Mouse (Mus musculus): ENCODE data around the gene Farp1. TPM values are rescaled to one million over a fixed set of nuclear protein-coding genes. Genes with fewer than 3 reads are reported as not detected.

The Farp1 gene
- polyA plus RNA-seq, 1 experiment from 2014 or later: 42.8 TPM

DNA sequence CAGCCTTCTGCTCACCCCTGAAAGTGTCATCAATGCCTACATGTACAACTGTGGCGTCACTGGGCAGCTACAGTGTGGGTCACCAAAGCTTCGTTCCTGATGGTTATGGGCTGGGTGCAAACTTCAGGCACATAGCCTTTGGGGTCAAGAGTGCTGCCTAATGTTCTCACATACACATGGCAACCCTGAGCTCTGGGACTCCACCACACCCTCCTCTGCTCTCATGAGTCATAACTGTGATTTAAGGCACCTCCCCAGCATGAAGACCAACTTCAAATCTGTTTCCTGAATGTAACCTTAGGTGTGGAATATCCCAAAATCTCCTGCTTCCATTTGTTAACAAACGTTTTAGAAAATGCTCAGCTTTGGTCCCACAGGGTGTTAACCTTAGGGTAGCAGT lies 257.4 kb downstream of the Farp1 start:
- H3K27ac ChIP-seq (replicated peaks; ENCODE audit: low read depth, low read length): no peak overlapping the region
- H3K9ac ChIP-seq (replicated peaks; ENCODE audit: low read length): no peak overlapping the region
- no peak overlapping the region for H3K4me3 ChIP-seq (replicated peaks; ENCODE audit: low read depth, low read length)
- ATAC-seq (ENCODE audit: low FRiP score, low TSS enrichment) (no peak), DNase-seq (no peak)
- H3K9me3 ChIP-seq (ENCODE audit: control insufficient read depth, low read length): no peaks in the 10 kb centered on the region
- no peak overlapping the region for H3K4me2 ChIP-seq (ENCODE audit: low read length)
- H3K4me1 ChIP-seq (ENCODE audit: control insufficient read depth, insufficient read depth, low read length): no peaks in the 10 kb centered on the region
- 94% methylated on average over 3 of the region's 3 CpGs for WGBS
- peaks cover 26% of the 10 kb centered on the region; the same call in 1 of the 2 replicates for H3K36me3 ChIP-seq (ENCODE audit: control insufficient read depth, insufficient read depth, low read length)
- no peaks in the 10 kb centered on the region for H3K27me3 ChIP-seq (ENCODE audit: control insufficient read depth, insufficient read depth, low read length)

DNA sequence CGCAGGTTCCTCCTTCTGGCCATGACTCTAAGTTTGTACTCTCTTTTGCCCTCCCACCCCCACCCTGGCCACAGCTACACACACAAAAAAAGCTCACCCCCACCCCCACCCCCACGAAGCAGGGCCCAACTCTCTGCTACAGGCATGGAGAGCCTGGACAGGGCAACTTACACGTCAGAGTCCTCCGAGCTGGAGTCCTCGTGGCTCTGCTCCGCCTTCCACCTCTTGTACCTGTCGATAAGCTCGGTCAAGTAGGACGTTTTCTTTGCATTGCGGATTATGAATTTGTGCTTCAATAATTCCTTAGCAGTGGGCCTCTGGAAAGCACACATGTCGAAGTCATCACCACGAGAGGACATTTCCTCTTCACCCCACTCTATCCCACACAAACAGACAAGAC lies 259.5 kb downstream of the Farp1 start:
- no peak overlapping the region for H3K4me3 ChIP-seq (replicated peaks; ENCODE audit: low read depth, low read length)
- H3K4me2 ChIP-seq (ENCODE audit: low read length): no peak overlapping the region
- no peak overlapping the region for H3K27ac ChIP-seq (replicated peaks; ENCODE audit: low read depth, low read length)
- no peak for ATAC-seq (ENCODE audit: low FRiP score, low TSS enrichment)
- 89% methylated on average over 12 of the region's 12 CpGs for WGBS
- peaks cover 28% of the 10 kb centered on the region; the same call in 1 of the 2 replicates for H3K36me3 ChIP-seq (ENCODE audit: control insufficient read depth, insufficient read depth, low read length)
- no peak overlapping the region for H3K9ac ChIP-seq (replicated peaks; ENCODE audit: low read length)
- no peak for DNase-seq
- H3K4me1 ChIP-seq (ENCODE audit: control insufficient read depth, insufficient read depth, low read length): no peaks in the 10 kb centered on the region
- H3K27me3 ChIP-seq (ENCODE audit: control insufficient read depth, insufficient read depth, low read length): no peaks in the 10 kb centered on the region
- H3K9me3 ChIP-seq (ENCODE audit: control insufficient read depth, low read length): no peaks in the 10 kb centered on the region

DNA sequence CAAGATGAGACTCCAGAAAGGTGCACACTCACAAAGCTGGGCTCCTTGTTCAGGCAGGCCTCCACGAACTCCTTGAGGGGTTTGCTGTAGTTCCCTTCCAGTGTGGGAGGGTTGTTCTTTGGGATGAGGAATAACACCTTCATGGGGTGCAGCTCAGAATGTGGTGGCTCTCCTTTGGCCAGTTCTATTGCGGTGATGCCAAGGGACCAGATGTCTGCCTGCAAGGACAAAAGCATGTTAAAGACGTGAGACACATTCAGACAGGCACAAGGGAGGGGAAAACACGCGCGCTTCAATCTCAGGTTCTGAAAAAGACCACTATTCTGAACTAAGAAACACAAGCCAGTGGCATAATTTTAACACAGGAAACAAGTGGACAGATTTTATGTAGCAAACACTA lies 262.1 kb downstream of the Farp1 start:
- H3K9me3 ChIP-seq (ENCODE audit: control insufficient read depth, low read length): no peaks in the 10 kb centered on the region
- no peaks in the 10 kb centered on the region for H3K27me3 ChIP-seq (ENCODE audit: control insufficient read depth, insufficient read depth, low read length)
- WGBS: 92% methylated on average over 6 of the region's 6 CpGs
- no peak overlapping the region for H3K9ac ChIP-seq (replicated peaks; ENCODE audit: low read length)
- peaks cover 30% of the 10 kb centered on the region; the same call in 1 of the 2 replicates for H3K36me3 ChIP-seq (ENCODE audit: control insufficient read depth, insufficient read depth, low read length)
- H3K4me1 ChIP-seq (ENCODE audit: control insufficient read depth, insufficient read depth, low read length): no peaks in the 10 kb centered on the region
- no peak for ATAC-seq (ENCODE audit: low FRiP score, low TSS enrichment)
- H3K4me3 ChIP-seq (replicated peaks; ENCODE audit: low read depth, low read length): no peak overlapping the region
- DNase-seq: no peak
- no peak overlapping the region for H3K27ac ChIP-seq (replicated peaks; ENCODE audit: low read depth, low read length)
- H3K4me2 ChIP-seq (ENCODE audit: low read length): no peak overlapping the region

DNA sequence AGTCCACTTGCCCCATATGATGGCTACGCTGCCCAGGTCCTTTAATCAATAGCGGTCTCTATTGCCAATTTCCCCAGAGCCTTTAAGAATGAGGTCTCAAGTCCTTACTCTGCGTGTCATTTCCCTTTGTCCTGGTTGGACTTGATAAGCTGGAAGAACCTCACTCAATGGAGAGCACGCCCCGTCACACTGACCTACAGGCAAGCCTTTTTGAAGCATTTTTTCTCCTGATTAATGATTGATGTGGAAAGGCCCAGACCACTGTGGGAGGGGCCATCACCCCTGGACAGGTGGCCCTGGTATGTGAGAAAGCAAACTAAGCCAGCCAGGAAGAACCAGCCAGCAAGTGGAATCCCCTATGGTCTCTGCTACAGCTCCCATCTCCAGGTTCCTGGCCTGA lies 263.5 kb downstream of the Farp1 start:
- H3K4me1 ChIP-seq (ENCODE audit: control insufficient read depth, insufficient read depth, low read length): no peaks in the 10 kb centered on the region
- DNase-seq: no peak
- no peaks in the 10 kb centered on the region for H3K27me3 ChIP-seq (ENCODE audit: control insufficient read depth, insufficient read depth, low read length)
- H3K4me2 ChIP-seq (ENCODE audit: low read length): no peak overlapping the region
- no peak for ATAC-seq (ENCODE audit: low FRiP score, low TSS enrichment)
- no peak overlapping the region for H3K4me3 ChIP-seq (replicated peaks; ENCODE audit: low read depth, low read length)
- H3K9me3 ChIP-seq (ENCODE audit: control insufficient read depth, low read length): no peaks in the 10 kb centered on the region
- H3K9ac ChIP-seq (replicated peaks; ENCODE audit: low read length): no peak overlapping the region
- whole genome bisulfite sequencing: 93% methylated on average over 5 of the region's 5 CpGs
- H3K27ac ChIP-seq (replicated peaks; ENCODE audit: low read depth, low read length): no peak overlapping the region
- H3K36me3 ChIP-seq (ENCODE audit: control insufficient read depth, insufficient read depth, low read length): peaks cover 24% of the 10 kb centered on the region; the same call in 1 of the 2 replicates

DNA sequence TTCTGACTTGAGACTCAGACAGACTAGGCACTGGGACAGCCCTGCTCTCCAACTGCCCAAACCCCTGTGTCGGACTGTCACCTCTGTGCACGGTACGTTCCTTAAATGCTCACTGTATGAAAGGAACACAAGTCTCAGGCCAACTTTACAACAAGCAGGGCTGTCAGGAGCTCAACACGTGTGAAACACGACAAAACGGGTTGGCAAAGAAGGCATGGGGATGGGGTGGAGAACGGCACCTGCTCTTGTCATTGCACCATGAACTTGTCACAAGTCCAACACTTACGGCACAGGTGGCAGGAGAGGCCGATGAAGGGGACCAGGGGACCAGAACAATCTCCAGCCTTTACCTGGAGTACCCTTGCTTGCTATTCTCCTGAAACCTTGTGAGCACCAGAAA lies 264.1 kb downstream of the Farp1 start:
- Histone ChIP-seq H3K4me1 (ENCODE audit: control insufficient read depth, insufficient read depth, low read length) (no peaks in the 10 kb centered on the region), H3K27ac (replicated peaks; ENCODE audit: low read depth, low read length) (no peak overlapping the region), H3K27me3 (ENCODE audit: control insufficient read depth, insufficient read depth, low read length) (no peaks in the 10 kb centered on the region), H3K4me2 (ENCODE audit: low read length) (no peak overlapping the region), H3K9ac (replicated peaks; ENCODE audit: low read length) (no peak overlapping the region), H3K9me3 (ENCODE audit: control insufficient read depth, low read length) (no peaks in the 10 kb centered on the region), H3K4me3 (replicated peaks; ENCODE audit: low read depth, low read length) (no peak overlapping the region), H3K36me3 (ENCODE audit: control insufficient read depth, insufficient read depth, low read length) (peaks cover 24% of the 10 kb centered on the region; the same call in 1 of the 2 replicates)
- 93% methylated on average over 9 of the region's 9 CpGs for WGBS
- DNase-seq: no peak
- no peak for ATAC-seq (ENCODE audit: low FRiP score, low TSS enrichment)

DNA sequence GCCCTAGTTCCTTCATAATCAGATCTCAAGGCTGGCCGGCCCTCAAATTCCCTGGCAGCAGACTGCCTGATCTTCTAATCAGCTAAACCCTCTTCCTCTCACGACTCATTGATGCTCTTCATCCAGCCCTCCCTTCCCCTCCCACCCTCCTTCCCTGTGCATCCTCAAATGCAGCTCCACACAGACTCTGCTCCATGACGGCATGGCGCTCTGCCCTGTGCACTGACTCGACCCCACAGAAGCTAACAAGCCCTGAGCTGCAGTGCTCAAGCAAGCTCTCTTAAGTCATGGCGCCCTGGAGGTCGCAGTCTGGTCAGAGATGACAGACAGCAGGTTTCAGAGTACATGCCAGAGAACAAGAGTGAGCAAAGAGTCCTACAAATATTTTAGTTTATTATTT lies 269.5 kb downstream of the Farp1 start:
- no peaks in the 10 kb centered on the region for H3K4me1 ChIP-seq (ENCODE audit: control insufficient read depth, insufficient read depth, low read length)
- DNase-seq (no peak), ATAC-seq (ENCODE audit: low FRiP score, low TSS enrichment) (no peak)
- H3K9ac ChIP-seq (replicated peaks; ENCODE audit: low read length): no peak overlapping the region
- H3K27ac ChIP-seq (replicated peaks; ENCODE audit: low read depth, low read length): no peak overlapping the region
- 52% methylated on average over 7 of the region's 7 CpGs for WGBS
- H3K36me3 ChIP-seq (ENCODE audit: control insufficient read depth, insufficient read depth, low read length): peaks cover 11% of the 10 kb centered on the region; the same call in 1 of the 2 replicates
- H3K27me3 ChIP-seq (ENCODE audit: control insufficient read depth, insufficient read depth, low read length): no peaks in the 10 kb centered on the region
- H3K4me2 ChIP-seq (ENCODE audit: low read length): no peak overlapping the region
- no peak overlapping the region for H3K4me3 ChIP-seq (replicated peaks; ENCODE audit: low read depth, low read length)
- no peaks in the 10 kb centered on the region for H3K9me3 ChIP-seq (ENCODE audit: control insufficient read depth, low read length)

DNA sequence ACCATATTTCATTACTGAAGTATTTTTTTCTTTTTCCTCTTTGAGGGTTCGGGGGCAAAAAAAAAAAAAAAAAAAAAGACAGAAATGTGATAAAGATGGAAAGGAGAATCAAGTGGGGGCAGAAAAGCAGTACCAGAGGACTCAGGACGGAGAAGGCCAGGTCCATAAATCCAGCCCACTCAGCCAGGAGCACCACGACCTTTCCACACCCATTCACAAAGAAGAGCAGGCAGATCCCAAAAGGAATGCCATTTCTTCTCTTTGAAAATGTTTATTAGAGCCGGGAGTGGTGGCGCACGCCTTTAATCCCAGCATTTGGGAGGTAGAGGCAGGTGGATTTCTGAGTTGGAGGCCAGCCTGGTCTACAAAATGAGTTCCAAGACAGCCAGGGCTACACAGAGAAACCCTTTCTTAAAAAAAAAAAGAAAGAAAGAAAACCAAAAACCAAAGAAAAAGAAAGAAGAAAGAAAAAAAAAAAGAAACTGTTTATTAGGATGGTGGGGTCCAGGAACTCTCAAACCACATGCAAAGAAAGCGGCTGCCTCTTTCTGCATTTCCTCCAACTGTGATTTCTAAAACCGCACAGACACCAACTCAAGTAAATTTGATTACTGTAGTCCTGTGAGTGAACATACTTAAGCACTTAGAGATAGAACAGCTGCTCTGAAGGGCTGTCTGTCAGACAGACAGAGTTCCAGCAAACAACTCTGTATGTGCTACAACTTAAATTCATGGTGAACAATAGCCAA lies 270.5 kb downstream of the Farp1 start:
- Histone ChIP-seq H3K4me3 (replicated peaks; ENCODE audit: low read depth, low read length) (no peak overlapping the region), H3K27ac (replicated peaks; ENCODE audit: low read depth, low read length) (no peak overlapping the region), H3K4me2 (ENCODE audit: low read length) (no peak overlapping the region), H3K36me3 (ENCODE audit: control insufficient read depth, insufficient read depth, low read length) (peaks cover 9% of the 10 kb centered on the region; the same call in 1 of the 2 replicates), H3K4me1 (ENCODE audit: control insufficient read depth, insufficient read depth, low read length) (no peaks in the 10 kb centered on the region), H3K27me3 (ENCODE audit: control insufficient read depth, insufficient read depth, low read length) (no peaks in the 10 kb centered on the region), H3K9me3 (ENCODE audit: control insufficient read depth, low read length) (no peaks in the 10 kb centered on the region), H3K9ac (replicated peaks; ENCODE audit: low read length) (no peak overlapping the region)
- DNase-seq: no peak
- no peak for ATAC-seq (ENCODE audit: low FRiP score, low TSS enrichment)
- 60% methylated on average over 8 of the region's 8 CpGs for WGBS

DNA sequence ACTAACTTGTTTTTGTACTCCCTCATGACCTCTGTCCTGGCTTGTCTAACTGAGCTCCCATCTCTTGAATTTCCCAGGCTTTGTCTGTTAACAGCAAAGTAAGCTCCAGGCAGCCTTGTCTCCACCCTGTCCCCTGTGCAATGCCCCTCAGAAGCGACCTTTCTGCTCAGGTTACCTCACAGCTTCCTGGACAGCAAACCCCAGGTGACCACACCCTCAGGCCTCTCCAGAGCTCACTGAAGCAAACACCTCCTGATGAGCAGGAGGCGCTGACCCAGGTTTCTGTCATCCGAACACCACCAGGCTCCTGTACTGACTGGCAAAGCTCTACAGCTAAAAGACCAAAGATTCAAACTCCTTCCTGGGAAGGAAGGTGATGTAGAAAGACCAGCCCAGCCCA lies 274.9 kb downstream of the Farp1 start:
- Histone ChIP-seq H3K27me3 (ENCODE audit: control insufficient read depth, insufficient read depth, low read length) (no peaks in the 10 kb centered on the region), H3K27ac (replicated peaks; ENCODE audit: low read depth, low read length) (no peak overlapping the region), H3K4me2 (ENCODE audit: low read length) (no peak overlapping the region), H3K36me3 (ENCODE audit: control insufficient read depth, insufficient read depth, low read length) (no peaks in the 10 kb centered on the region), H3K4me1 (ENCODE audit: control insufficient read depth, insufficient read depth, low read length) (0 out of 2 replicates have a peak, but pooled peaks cover 3% of the 10 kb centered on the region), H3K9ac (replicated peaks; ENCODE audit: low read length) (no peak overlapping the region), H3K9me3 (ENCODE audit: control insufficient read depth, low read length) (no peaks in the 10 kb centered on the region), H3K4me3 (replicated peaks; ENCODE audit: low read depth, low read length) (no peak overlapping the region)
- DNase-seq (no peak), ATAC-seq (ENCODE audit: low FRiP score, low TSS enrichment) (no peak)
- 95% methylated on average over 3 of the region's 3 CpGs for WGBS
